Mouse (Mus musculus) stomach, embryonic 14.5 days (tissue): ENCODE measurements around the gene Insig1. TPM values are rescaled to one million over a fixed set of nuclear protein-coding genes. Genes with fewer than 3 reads are reported as not detected.

ENCODE experiments used
- ATAC-seq: fragments of 200-750 bp; cut with Nextera tagmentation; 2 replicates; pipeline ENCODE4 v1.8.0; 2017; ENCODE audit warnings: low read depth, moderate TSS enrichment; ENCODE audit not compliant: insufficient number of reproducible peaks, insufficient read depth, low FRiP score
- H3K27ac ChIP-seq: fragments of 300-500 bp; sonication (generic); 2 replicates; pipeline ENCODE4 v1.5.1; 2014; ENCODE audit warnings: mild to moderate bottlenecking, low read length, moderate library complexity, mixed read lengths
- H3K27me3 ChIP-seq: fragments of 300-500 bp; sonication (generic); 2 replicates; pipeline ENCODE4 v1.6.1; 2014; ENCODE audit warnings: low read length, control low read depth, mixed read lengths; ENCODE audit not compliant: control insufficient read depth, insufficient read depth
- H3K36me3 ChIP-seq: fragments of 300-500 bp; sonication (generic); 2 replicates; pipeline ENCODE4 v1.6.1; 2014; ENCODE audit warnings: mild to moderate bottlenecking, control low read depth, low read length, moderate library complexity, mixed read lengths; ENCODE audit not compliant: control insufficient read depth, insufficient read depth
- H3K4me1 ChIP-seq: fragments of 300-500 bp; sonication (generic); 2 replicates; pipeline ENCODE4 v1.6.1; 2014; ENCODE audit warnings: low read length, control low read depth, mixed read lengths; ENCODE audit not compliant: control insufficient read depth, insufficient read depth
- H3K4me2 ChIP-seq: fragments of 300-500 bp; sonication (generic); replicated peaks from 2 replicates; pipeline ENCODE4 v1.6.1; 2014; ENCODE audit warnings: low read depth, low read length, control low read depth
- H3K4me3 ChIP-seq: fragments of 300-500 bp; sonication (generic); 2 replicates; pipeline ENCODE4 v1.5.1; 2014; ENCODE audit warnings: low read depth, low read length, control low read depth
- H3K9ac ChIP-seq: fragments of 300-500 bp; sonication (generic); replicated peaks from 2 replicates; pipeline ENCODE4 v1.6.1; 2014; ENCODE audit warnings: low read depth, mild to moderate bottlenecking, control low read depth, low read length, moderate library complexity, mixed read lengths
- H3K9me3 ChIP-seq: fragments of 300-500 bp; sonication (generic); 2 replicates; pipeline ENCODE4 v1.6.1; 2016; ENCODE audit warnings: low read depth, low read length, control low read depth; ENCODE audit not compliant: control insufficient read depth
- WGBS: fragments of 180-500 bp; shearing (Covaris S2); extraction: QIAGEN DNeasy Blood & Tissue Kit; methylation state at CpG from one replicate; pipeline ENCODE4 v1.1.7; 2014; 5-methylcytosine and 5-hydroxymethylcytosine counted together
- polyA plus RNA-seq: library from polyadenylated mRNA; unstranded; fragments of >200 nt; fragmentation: Nextera tagmentation; extraction: Ambion mirVana; gene quantifications from 2 replicates; pipeline ENCODE4 v1.2.1, GENCODE M21; 2014

Gene Insig1
- polyA plus RNA-seq, 1 experiment from 2014 or later: 69.4 TPM

DNA sequence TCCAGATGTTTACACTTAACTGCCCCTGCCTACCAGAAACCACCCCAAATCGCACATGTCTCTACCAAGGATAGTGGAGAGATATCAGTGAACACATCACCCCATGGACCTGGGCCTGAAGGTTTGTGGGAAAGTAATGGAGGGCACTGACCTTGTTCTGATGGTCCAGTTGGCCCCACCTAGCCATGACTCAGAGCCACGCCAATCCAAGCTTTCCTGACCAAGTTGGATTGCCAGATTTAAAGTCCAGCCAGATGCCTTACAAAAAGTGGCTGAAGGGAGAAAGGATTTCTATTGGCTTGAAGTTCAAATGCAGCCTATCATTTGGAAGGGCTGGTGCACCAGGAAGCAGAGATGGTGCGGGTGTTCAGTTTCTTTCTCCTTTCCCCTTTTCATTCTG lies 24.2 kb upstream of the Insig1 start:
- Histone ChIP-seq H3K27ac (no peak overlapping the region), H3K4me1 (no peaks in the 10 kb centered on the region), H3K27me3 (no peaks in the 10 kb centered on the region), H3K4me2 (no peak overlapping the region), H3K36me3 (no peaks in the 10 kb centered on the region), H3K4me3 (no peak overlapping the region), H3K9ac (no peak overlapping the region), H3K9me3 (no peaks in the 10 kb centered on the region)
- WGBS: 83% methylated on average over 3 of the region's 3 CpGs
- no peak for ATAC-seq

DNA sequence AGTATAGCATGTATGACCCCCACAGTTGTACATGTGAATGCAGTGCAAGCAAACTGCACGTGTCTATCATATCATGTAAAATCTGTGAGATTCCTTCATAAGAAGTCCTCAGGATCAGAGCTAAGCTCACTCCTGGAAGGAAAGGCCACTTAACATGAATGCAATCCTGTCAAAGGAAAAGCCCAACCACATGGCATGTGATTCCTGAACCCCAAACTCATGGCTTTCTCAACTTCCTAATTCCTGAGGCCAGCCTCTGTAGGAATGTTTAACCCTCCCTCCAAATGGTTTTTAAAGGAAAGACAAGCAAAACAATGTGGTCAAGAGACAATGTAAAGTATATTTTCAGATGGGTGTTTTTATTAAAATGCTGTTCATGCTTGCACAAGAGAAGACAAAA lies 23.2 kb upstream of the Insig1 start:
- Histone ChIP-seq H3K27me3 (no peaks in the 10 kb centered on the region), H3K9me3 (no peaks in the 10 kb centered on the region), H3K27ac (no peak overlapping the region), H3K4me2 (no peak overlapping the region), H3K36me3 (no peaks in the 10 kb centered on the region), H3K4me3 (no peak overlapping the region), H3K9ac (no peak overlapping the region), H3K4me1 (no peaks in the 10 kb centered on the region)
- no peak for ATAC-seq
- WGBS: 78% methylated on average over 1 of the region's 1 CpGs

DNA sequence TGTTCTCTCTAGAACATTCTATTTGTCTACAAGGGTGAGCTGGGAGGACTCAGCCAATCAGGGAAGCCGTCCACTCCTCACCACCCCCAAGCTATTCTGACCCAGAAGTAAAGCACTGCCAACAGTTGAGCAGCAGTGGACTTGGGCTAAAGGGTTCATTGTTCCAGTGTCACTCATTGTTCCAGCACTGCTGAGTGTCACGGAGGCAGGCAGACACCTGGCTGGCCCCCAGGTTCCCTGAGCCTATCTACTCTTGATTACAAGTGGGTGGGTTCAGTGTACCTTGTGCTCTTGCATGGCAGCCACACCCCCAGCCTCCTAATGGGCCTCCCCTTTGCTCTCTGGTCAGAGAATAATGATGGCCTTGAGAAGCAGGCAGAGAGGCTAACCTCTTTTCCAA lies 15.7 kb upstream of the Insig1 start:
- peak overlapping the region; percentile 39; the same call in 1 of the 2 replicates for H3K27ac ChIP-seq

DNA sequence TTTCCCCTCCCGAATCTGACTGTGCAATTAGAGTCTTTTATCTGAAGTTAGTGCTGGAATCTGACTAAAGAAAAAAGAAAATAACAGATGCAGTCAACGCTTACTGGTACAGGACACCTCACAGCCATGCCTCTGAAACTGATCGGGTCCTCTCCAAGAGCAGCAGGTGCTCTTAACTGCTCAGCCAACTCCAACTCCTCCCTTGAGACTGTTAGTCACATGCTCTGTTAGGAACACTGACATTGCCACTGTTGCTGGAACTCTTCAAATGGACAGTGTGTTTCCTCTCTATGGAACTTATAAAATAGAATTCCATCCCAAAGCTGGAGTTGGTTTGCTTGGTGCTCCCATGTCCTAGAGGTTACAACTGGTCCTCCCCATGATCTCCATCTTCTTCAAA lies 14.3 kb upstream of the Insig1 start:
- Histone ChIP-seq H3K36me3 (no peaks in the 10 kb centered on the region), H3K4me2 (no peak overlapping the region), H3K4me3 (no peak overlapping the region), H3K9ac (no peak overlapping the region), H3K27ac (no peak overlapping the region), H3K4me1 (no peaks in the 10 kb centered on the region), H3K9me3 (no peaks in the 10 kb centered on the region), H3K27me3 (no peaks in the 10 kb centered on the region)
- 77% methylated on average over 3 of the region's 3 CpGs for WGBS
- ATAC-seq: no peak

More for the DNA sequence above, 15.7 kb upstream of the Insig1 start:
- H3K4me3 ChIP-seq: no peak overlapping the region
- H3K27me3 ChIP-seq: no peaks in the 10 kb centered on the region
- H3K9me3 ChIP-seq: no peaks in the 10 kb centered on the region
- 45% methylated on average over 2 of the region's 2 CpGs for WGBS
- H3K4me2 ChIP-seq: no peak overlapping the region
- H3K9ac ChIP-seq: no peak overlapping the region
- H3K36me3 ChIP-seq: no peaks in the 10 kb centered on the region
- ATAC-seq: peak; percentile 93
- no peaks in the 10 kb centered on the region for H3K4me1 ChIP-seq

DNA sequence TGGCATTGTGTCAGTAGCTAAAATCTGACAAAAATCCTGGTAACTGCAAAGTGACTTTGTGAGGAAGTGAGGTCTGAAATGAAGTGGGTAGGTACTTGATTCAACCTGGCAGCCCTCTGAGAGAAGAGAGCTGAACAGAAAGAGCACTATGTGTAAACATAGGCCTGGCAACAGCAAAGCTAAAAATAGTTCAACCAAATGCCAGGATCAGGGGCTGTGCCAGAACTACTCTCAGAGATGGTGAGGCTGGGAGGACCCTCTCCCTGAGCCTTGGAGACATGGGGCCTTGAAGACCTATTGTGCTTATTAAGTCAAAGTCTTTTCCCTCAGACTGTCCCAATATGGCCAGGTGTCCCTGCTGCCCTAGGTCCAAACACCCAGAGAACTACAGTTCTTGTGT lies 10.7 kb upstream of the Insig1 start:
- Histone ChIP-seq H3K9ac (no peak overlapping the region), H3K27me3 (no peaks in the 10 kb centered on the region), H3K4me3 (no peak overlapping the region), H3K4me1 (peaks cover 4% of the 10 kb centered on the region; the same call in 1 of the 2 replicates), H3K36me3 (no peaks in the 10 kb centered on the region), H3K9me3 (no peaks in the 10 kb centered on the region), H3K4me2 (no peak overlapping the region), H3K27ac (no peak overlapping the region)
- no peak for ATAC-seq

DNA sequence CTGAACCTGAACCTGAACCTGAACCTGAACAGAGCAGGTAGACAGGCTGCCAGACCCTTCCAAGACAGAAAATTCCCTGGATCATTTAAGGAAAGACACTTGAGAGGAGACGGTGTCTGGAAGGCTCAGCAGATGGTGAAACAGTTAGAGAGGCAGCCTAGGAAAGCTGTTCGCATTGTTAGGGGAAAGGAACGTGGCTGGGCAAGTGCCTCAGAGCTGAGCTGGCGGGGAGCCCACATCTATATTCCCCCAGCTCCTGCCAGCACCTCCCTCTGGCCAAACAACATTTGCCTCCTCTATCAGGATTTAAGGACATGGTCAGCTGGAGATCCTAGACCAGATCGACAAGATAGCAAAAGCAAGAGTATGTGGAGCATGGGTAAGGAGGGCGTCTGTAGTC lies 10.2 kb upstream of the Insig1 start:
- Histone ChIP-seq H3K9ac (no peak overlapping the region), H3K4me1 (peaks cover 4% of the 10 kb centered on the region; the same call in 1 of the 2 replicates), H3K27me3 (no peaks in the 10 kb centered on the region), H3K9me3 (no peaks in the 10 kb centered on the region), H3K36me3 (no peaks in the 10 kb centered on the region), H3K4me3 (no peak overlapping the region), H3K27ac (no peak overlapping the region), H3K4me2 (no peak overlapping the region)
- ATAC-seq: no peak
- 73% methylated on average over 6 of the region's 6 CpGs for WGBS

DNA sequence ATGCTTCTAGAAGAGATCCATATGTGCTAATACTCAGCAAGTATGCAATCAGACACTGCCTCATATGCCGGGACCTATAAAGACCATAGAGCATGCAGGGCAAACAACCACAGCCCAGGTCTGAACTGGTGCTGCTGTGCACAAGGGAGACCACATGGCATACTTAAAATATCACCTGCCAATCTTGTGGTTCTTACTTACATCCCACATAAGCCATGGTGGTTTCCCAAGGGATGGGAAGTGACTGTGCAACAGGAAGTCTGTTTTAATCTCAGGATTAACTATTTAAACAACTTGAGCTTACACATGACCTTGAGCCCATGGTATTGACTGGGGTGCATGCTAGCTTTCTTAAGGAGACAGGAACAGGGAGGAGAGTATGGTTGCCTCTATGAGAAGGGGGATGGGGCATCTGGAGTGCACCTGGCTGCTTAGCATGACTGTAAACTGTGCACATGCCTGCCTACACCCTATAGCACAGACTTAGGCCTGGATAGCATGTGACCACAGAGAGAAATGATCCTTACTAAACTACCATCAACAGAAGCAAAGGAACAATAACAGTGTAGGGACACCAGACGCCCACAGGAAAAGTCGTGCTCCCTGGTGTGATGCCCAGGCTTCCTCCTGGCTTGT lies 7.1 kb upstream of the Insig1 start:
- H3K4me3 ChIP-seq: no peak overlapping the region
- H3K4me2 ChIP-seq: no peak overlapping the region
- WGBS: 62% methylated on average over 3 of the region's 3 CpGs
- no peak overlapping the region for H3K9ac ChIP-seq
- no peaks in the 10 kb centered on the region for H3K27me3 ChIP-seq
- no peaks in the 10 kb centered on the region for H3K9me3 ChIP-seq
- H3K36me3 ChIP-seq: no peaks in the 10 kb centered on the region
- H3K4me1 ChIP-seq: peaks cover 4% of the 10 kb centered on the region; the same call in 1 of the 2 replicates
- no peak for ATAC-seq
- H3K27ac ChIP-seq: no peak overlapping the region

DNA sequence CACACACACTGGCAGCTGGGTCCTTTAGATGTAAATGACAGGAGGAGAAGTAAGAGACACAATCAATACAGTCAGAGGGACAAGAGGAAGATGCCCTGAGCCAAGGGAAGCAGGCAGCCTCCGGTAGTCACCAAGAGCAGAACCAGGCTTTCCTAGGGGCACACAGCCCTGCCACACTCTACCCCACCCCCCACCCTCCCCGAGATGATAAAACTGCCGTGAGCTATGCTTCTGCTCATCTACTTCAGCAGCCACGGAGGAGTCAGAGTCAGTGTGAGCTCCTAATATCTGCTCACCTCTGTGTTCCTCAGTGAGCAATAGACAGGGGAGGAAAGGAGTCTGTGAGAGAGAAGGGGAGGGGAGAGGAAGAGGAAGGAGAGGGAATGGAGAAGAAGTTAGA lies 5.9 kb upstream of the Insig1 start:
- H3K36me3 ChIP-seq: no peaks in the 10 kb centered on the region
- H3K9ac ChIP-seq: no peak overlapping the region
- H3K4me3 ChIP-seq: no peak overlapping the region
- no peaks in the 10 kb centered on the region for H3K9me3 ChIP-seq
- ATAC-seq: no peak
- H3K4me1 ChIP-seq: peaks cover 11% of the 10 kb centered on the region
- no peak overlapping the region for H3K4me2 ChIP-seq
- no peaks in the 10 kb centered on the region for H3K27me3 ChIP-seq
- WGBS: 50% methylated on average over 4 of the region's 4 CpGs
- H3K27ac ChIP-seq: no peak overlapping the region

DNA sequence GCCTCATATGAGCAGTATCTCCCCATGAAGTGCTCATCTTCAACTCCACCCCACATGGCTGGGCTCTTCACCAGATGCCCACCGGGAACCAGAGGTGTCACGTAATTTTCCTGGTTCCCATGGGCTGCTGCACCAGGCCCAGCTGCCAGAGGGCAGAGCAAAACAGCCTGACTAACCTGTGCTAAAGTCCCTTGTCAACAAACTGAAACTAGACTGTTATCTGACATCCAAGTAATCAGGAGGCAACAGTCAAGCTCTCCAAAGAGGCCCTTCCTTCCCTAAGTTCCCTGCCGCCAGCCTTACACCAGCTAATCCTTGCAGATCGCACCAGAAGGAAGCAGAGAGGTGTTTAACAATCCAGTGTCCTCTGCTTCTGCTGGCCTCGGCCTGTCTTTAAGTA lies 4.9 kb upstream of the Insig1 start:
- H3K9ac ChIP-seq: no peak overlapping the region
- H3K27me3 ChIP-seq: no peaks in the 10 kb centered on the region
- H3K4me2 ChIP-seq: no peak overlapping the region
- H3K27ac ChIP-seq: no peak overlapping the region
- peaks cover 13% of the 10 kb centered on the region for H3K4me1 ChIP-seq
- 69% methylated on average over 5 of the region's 5 CpGs for WGBS
- H3K4me3 ChIP-seq: no peak overlapping the region
- ATAC-seq: no peak
- no peaks in the 10 kb centered on the region for H3K36me3 ChIP-seq
- no peaks in the 10 kb centered on the region for H3K9me3 ChIP-seq
